Mouse (Mus musculus): ENCODE measurements around the gene Grik5.

Gene Grik5

DNA sequence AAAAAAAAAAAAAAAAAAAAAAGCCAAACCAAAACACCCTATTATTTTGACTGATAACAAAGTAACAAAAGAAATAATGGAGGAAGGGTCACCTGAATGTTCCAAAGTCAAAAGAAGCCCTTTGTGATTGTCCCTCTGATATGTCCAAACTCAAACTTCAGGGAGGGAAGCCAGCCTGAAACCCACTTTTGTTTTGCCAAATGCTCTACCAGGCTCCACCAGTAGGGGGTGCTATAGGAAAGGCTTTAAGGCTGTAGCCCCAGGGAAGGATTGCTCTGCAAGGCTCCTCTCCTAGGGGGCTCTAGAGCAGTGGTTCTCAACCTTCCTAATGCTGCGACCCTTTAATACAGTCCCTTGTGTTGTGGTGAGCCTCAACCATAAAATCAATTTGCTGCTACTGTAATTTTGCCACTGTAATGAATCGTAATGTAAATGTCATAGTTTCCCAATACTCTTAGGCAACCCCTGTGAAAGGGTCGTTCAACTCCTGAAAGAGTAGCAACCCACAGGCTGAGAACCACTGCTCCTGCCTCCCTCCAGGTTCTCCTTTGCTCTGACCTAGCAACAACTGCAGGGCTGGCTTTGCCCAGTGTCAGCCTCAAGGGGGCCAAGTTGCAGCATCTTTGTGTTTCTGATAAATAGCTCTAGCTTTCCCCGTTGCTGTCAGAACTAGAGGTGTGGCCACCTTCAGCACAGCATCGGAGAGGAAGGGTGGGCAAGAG lies 42.0 kb downstream of the Grik5 start:
- peak; percentile 64 for DNase-seq

DNA sequence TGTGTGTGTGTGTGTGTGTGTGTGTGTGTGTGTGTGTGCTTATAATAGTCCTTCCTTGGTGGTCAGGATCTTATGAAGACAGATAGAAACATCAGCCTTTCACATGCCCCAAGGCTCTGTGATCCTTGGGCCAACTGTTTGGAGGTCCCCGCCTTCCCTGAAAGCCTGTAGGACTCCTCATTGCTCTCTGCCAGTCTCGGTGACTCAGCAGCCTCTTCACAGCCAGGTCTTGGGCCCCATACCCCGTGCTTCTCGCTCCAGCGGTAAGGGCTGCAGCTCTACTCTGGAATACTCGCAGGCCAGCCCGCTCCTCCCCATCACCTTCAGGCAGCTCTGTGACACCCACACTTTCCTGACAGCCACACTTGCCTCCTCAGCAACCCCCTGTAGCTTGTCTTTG lies 45.7 kb downstream of the Grik5 start:
- no peak for DNase-seq

DNA sequence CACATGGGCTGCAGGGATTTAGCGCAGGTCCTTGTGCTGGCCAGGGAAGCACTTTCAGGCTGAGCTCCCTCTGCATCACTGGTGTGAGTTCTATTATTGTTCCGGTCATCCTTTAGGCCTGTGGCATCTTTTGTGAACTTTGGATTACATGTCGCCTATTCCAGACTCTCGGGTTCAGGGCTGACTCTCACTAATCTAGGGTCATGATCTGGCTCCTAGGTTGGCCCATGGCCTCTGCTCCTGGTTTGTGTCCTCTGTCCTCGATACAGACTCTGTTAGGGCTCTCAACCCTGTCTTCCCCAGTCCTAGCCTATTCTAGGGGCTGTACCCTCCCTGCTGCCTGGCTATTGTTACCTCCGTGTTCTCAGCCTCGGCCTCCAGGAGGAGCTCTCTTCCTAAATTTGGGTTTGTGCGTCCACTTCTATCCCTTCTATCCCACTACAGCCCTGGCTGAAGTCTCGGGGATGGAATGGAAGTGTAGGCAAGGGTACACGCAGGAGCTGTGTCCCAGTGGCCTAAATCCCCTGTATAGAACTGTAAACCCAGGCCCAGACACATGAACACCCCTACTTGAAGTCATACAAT lies 46.2 kb downstream of the Grik5 start:
- DNase-seq: no peak

- DNase-seq: no peak
These were observed 60.6 kb downstream of the Grik5 start for GRCm38 (mm10) chr7:25011592-25011991.

DNA sequence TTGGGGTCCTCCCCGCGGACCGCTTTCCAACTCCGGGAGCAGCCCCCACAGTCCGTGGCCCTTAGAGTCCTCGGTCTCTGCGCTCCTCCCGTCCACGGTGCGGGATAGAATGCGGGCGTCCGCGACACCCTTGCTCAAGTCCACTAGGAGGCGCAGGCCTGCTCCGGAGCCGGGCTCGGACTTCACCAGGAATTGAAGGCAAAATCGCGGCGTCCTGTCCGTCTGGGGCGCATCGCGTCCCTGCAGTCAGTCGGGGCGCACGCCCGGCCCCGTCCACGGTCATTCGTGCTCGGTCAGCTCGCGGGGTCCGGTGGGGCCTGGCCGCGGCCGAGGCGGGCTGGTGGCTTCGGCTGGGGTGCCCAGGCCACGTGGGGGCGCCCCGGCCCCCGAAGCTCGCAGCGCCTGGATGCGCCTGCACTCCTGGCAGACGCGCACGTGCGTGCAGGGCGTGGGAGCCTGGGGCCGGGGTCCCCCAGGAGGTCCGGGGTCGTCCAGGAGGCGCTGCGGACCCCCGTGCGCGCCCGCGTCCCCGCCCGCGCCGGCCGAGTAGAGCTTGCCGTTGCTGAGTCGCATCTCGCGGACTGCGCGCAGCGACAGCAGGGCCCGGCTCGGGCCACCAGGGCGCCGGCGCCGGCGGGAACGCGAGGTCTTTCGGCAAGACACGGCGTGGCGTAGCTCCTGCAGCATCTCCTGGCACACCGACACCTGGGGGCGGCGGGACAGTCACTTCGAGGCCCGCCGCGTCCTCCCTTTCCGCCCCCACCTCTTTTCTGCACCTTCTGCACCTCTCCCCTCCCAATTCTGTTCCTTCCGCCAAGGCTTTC lies 61.8 kb downstream of the Grik5 start:
- DNase-seq: peak; percentile 32

- no peak for DNase-seq
These were observed 62.9 kb downstream of the Grik5 start for GRCm38 (mm10) chr7:25009099-25009700.

DNA sequence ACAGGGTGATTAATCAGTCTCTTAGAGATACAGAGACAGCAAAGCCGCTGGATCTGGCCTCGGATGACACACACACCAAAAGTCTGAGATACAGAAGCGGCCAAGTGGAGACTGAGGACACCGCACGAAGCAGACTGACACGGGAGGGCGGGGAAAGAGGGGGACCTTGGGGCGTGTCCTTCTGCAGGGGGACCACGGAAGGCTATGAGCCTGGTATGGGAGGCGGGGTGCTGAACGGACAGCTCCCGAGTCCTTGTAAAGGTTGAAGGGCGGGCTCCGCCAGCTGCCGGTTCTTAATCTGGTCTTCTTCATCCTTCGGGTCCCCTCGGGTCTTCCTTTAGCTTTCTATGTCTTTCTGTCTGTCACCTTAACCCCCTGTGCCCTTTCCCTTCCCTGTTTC lies 63.5 kb downstream of the Grik5 start:
- DNase-seq: peak; percentile 66

DNA sequence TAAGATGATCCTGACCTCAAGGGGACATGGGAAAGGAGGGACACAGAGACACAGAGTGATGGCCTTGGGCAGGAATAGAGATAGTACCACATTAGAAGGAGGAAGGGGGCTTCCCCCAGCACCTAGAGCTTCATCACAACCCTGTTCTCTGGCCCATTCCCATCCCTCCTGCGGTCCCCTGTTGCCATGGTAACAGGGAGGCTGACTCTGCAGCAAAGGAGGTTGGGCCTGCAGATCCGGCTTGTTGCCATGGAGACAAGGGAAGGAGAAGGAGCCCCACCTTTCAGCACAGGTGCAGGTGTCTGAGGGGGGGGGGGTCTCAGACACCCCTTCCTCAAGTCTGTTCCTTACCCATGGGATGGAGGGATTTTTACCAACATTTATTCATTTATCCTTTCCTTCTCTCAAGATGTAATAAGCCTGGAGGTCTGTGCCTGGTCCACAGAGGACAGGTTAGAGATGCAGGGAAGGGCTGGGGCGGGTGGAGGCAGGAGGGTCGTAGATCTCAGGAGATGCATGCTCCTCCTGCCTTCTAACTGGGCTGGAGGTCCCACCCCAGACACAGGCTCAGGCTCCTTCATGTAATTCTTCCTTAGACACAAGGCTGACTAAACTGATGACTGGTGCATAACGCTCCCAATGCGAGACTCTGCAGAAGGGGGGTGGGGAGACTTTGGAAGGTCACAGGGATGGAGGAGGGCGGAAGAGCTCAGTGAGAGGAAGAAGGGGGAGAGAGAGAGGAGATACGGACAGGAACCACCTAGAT lies 64.4 kb downstream of the Grik5 start:
- no peak for DNase-seq

GRCm38 (mm10) chr7:25006586-25007364 lies 65.4 kb downstream of the Grik5 start:
- no peak for DNase-seq

DNA sequence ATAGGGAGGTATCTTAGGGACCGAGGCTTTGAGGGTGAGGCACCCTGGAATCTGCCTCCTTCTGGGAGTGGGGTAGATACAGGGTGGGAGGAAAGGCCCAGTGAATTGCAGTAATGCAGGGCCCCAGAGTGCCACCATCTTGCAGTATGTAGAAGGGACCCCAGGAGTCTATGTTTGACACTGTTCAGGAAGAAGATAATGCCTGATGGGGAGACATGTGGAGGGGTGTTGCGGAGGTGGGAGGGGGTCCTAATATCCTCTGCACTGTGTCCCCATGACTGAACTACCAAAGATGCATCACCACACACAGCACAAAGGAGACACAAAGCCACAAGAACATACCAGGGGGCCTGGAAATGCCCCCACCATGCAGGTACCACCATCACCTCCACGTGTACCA lies 66.0 kb downstream of the Grik5 start:
- DNase-seq: no peak

DNA sequence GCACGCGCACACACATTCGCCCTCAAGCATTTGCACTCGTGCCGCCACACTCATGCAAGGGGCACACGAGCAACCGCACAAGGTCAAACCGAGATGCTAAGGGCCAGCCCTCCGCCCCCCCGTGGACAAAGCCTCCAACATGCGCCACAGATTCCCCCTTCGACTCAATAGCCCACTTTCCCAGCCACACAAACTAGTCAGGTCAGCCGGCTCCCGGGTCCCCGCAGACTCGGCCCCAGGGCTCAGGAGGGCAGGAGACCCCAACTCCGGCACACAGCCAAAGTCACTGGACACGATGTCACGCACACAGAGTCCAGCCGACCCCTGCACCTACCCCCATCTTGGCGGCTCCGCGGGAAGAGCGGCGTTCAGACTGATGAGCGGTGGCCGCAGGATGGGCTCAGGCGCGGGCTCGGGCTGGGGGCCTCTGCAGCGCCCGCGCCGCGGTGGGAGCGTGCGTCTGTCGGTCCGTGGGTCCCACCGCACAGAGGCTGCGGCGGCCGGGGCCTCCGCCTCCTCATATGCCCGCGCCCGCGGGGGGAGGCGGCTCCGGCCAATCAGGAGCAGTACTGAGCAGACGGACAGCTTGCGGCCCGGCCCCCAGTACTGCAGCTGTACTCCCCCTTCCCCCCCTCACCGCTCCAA lies 66.6 kb downstream of the Grik5 start, which contains the start of gene Atp1a3:
TSS of gene Atp1a3 (minus strand) at position 538 of the 645 bp plus-strand sequence.
- peak; percentile 14 for DNase-seq

- DNase-seq: no peak
These were observed 67.3 kb downstream of the Grik5 start for GRCm38 (mm10) chr7:25004806-25005205.

GRCm38 (mm10) chr7:25003820-25004388 lies 68.2 kb downstream of the Grik5 start:
- no peak for DNase-seq

DNA sequence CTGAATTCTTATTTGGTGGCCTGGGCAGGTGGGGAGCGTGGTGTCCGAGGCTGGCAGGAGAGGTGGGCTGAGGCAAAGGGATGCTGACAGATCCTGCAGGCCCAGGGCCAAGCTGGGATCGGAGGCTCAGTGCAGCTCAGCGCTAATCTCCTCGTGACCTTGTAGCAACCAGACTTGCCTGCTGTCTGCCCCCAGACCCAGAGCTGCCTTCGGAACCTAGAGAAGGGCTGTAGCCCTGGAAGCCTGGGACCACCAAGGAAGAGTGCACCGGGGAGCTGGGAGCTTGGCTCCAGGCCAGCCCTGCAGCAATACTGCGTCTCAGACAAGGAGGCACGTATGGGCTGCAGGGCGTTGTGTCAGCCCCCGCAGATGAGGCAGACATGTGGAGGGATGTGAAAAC lies 68.9 kb downstream of the Grik5 start:
- no peak for DNase-seq

DNA sequence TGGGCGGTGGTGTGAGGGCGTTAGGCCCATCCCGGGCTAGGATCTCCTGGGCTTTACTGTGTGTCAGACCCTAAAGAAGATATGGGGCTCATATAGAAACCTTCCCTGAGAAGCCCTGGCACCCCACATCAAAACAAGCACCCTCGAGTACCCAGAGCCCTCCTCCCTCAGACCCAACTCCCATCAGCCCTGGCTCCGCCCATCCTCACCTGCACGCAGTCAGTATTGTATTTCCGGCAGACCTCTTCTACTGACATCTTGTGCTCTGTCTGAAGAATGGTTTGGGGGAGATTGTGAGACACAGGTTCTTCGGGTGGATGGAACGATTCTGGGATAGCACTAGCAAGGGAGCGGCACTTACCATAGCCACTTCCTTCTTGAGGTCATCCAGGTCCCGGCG lies 71.4 kb downstream of the Grik5 start:
- DNase-seq: no peak

DNA sequence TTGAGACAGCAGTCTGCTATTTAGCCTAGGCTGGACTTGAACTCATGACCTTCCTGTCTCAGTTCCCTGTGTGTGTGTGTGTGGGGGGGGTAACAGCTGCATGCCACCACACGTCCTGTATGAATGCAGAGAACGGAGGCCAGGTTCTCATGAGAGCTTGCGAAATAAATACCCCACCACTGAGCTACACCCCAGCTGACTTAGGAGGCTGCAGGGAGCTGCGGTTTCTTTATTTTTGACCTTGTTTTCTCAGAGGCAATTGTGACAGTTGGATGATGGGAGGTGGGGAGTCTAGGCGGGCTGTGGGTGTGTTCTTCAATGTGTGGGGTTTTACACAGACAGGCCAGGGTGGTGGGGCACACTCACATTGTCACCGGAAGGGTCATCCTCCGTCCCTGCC lies 71.9 kb downstream of the Grik5 start:
- no peak for DNase-seq

DNA sequence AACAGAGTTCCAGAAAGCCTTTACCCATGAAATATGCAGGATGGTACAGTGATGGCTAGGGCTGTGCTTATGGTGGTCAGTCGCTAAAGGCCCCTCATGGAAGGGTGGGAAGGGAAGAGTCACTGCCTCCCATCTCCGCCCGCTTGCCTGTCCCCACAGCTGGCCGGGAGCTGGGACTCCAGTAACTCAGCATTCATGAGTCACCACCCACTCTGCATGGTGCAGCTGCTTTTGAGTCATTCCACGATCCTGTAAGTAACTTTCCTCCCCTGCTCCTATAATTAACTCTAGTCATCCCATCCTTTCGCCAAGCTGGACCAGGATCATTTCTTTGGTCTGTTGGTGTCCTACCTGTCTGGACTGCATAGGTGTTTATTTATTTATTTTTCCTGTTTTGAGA lies 79.1 kb downstream of the Grik5 start:
- no peak for DNase-seq

- DNase-seq: no peak
These were observed 81.7 kb downstream of the Grik5 start for GRCm38 (mm10) chr7:24990478-24990877.

- no peak for DNase-seq
These were observed 84.2 kb downstream of the Grik5 start for GRCm38 (mm10) chr7:24987941-24988340.

GRCm38 (mm10) chr7:24985799-24986198 lies 86.3 kb downstream of the Grik5 start:
- no peak for DNase-seq

GRCm38 (mm10) chr7:24984307-24984706 lies 87.8 kb downstream of the Grik5 start:
- DNase-seq: no peak
